Mouse (Mus musculus): ENCODE measurements around the gene Ncapd2. TPM values are rescaled to one million over a fixed set of nuclear protein-coding genes. Genes with fewer than 3 reads are reported as not detected.
"Not testable (repeated sequence)": the region's sequence is repeated elsewhere in the genome, so short reads cannot be mapped to it uniquely, and the experiment has no call there.

The Ncapd2 gene
- polyA plus RNA-seq, 1 experiment from 2014 or later, result 39.1 TPM

DNA sequence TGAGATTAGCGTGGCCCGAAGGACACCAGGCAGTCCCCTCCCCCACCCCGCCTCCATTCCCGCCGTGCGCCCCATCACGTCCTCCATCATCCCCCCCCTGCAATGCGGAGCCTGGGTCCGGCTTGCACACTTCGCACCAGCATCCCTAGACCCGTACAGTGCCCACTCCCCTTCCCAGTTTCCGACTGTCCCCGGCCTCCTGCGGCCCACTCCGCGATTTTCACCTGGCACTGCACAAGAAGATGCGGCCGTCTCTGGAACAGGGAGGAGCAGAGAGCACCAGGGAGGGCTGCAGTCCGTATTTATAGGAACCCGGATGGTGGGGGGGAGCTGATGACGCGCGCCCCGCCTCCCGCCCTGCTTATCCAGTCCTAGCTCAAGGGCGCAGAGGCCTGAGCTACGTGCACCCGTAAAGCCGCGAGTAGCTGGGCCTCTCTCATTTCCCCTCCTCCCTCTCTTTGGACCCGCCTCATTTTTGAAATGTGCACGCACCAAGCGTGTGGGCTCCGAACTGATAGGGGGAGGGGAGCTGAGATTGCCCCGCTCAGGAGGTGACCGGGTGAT lies 26.1 kb downstream of the Ncapd2 start:
- peaks cover 55% of the 10 kb centered on the region for H3K36me3 ChIP-seq (replicated peaks; ENCODE audit: insufficient read depth, low read length)
- WGBS (ENCODE audit: insufficient replicate concordance), result 0% methylated on average over 36 of the region's 36 CpGs
- ATAC-seq, result peak; percentile 80

DNA sequence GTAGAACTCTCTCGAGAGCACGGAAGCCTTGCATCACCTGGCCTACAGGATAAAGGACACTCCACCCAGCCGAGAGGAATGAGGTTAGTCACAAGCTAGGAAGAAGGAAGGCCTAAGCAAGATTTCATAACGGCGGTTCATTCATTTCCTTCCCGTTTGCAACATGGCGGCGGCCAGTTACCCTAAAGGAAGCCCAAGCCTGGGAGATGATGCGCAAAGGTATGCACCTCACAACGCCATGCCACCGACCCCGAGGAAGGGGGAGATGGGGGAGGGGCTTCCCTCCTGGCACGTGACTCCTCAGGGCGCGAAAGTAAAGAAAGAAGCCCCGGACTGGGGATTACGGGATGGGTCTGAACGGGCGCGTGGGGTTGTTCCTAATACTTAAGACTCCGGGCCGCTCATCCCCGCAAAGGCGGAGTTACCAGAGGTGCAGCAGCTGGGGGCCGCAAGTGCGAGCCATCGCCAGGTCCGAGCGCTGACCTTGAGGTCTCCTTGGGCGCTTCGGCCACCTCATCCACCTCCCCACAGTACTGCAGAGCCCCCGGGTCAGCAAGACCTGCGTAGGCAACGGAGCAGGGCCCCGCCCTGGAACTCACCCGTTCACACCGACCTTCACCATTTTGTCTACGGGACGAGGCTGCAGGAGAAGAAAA lies 26.7 kb downstream of the Ncapd2 start:
- H3K4me2 ChIP-seq (ENCODE audit: low read depth, low read length), result peak overlapping the region; percentile 75
- peak overlapping the region; percentile 76 for H3K9ac ChIP-seq (replicated peaks)
- peak overlapping the region; percentile 72 for H3K4me3 ChIP-seq (ENCODE audit: low read depth, low read length)
- peaks cover 51% of the 10 kb centered on the region for H3K4me1 ChIP-seq (ENCODE audit: insufficient read depth)
- H3K36me3 ChIP-seq (replicated peaks; ENCODE audit: insufficient read depth, low read length), result peaks cover 55% of the 10 kb centered on the region
- no peaks in the 10 kb centered on the region for H3K9me3 ChIP-seq (ENCODE audit: low read length)
- under 1% methylated on average over 39 of the region's 39 CpGs for WGBS (ENCODE audit: insufficient replicate concordance)
- peak overlapping the region; percentile 97 for H3K27ac ChIP-seq (ENCODE audit: low read depth)
- peak; percentile 75 for DNase-seq
- H3K27me3 ChIP-seq (ENCODE audit: insufficient read depth, low read length), result no peaks in the 10 kb centered on the region
- peak; percentile 3 for ATAC-seq
- no peak for TF ChIP-seq CTCF (IDR thresholded peaks at IDR 0.05; ENCODE audit: low read depth)
- TF ChIP-seq EP300 (IDR thresholded peaks at IDR 0.05; ENCODE audit: low read depth), result no peak

More for the DNA sequence above, 26.1 kb downstream of the Ncapd2 start:
- peak; percentile 96 for DNase-seq
- peak overlapping the region; percentile 97 for H3K27ac ChIP-seq (ENCODE audit: low read depth)
- H3K4me2 ChIP-seq (ENCODE audit: low read depth, low read length), result peak overlapping the region; percentile 75
- no peaks in the 10 kb centered on the region for H3K27me3 ChIP-seq (ENCODE audit: insufficient read depth, low read length)
- TF ChIP-seq CTCF (IDR thresholded peaks at IDR 0.05; ENCODE audit: low read depth) (no peak), EP300 (IDR thresholded peaks at IDR 0.05; ENCODE audit: low read depth) (peak; percentile 45; the same call in 1 of the 2 replicates)
- H3K4me1 ChIP-seq (ENCODE audit: insufficient read depth), result peaks cover 47% of the 10 kb centered on the region
- H3K4me3 ChIP-seq (ENCODE audit: low read depth, low read length), result peak overlapping the region; percentile 72
- peak overlapping the region; percentile 76 for H3K9ac ChIP-seq (replicated peaks)
- H3K9me3 ChIP-seq (ENCODE audit: low read length), result no peaks in the 10 kb centered on the region

DNA sequence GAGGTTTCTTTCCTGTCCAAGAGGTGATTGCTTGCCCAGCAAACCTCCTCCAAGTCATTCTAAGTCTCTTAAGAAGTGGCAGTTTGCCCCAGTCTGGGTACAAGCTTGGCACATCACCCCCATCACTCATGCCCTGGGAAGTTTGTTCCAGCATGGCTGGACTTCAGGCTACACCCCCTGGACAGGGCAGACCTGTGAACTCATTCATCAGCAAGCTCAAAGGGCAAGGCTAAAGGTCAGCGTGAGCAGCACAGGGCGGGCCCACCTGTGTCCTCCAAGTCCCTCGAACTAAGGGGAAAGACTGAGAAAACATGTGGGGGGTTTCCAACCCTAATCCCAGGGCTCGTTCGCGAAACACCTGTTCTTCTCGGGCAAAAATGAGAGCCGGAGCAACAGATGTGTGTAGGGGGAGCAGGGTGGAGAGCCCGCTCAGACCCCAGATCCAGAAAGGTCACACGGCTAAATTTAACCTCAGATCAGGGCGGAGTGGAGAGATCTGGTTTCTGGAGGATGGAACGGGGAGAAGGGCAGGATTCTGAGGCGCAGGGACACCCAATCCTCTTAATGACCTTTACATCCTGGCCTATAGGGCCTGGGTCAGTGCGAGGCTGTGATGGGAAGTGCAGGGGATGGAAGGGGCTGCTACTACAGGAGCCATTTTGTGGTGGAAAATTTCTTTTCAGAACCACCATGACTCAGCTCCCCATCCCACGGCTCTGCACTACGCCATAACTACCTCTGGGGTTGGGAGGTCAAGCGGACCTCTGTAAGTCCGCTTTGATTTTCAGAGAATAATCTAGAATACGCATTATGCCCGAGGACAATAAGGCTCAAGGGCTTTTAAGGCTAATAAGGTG lies 27.5 kb downstream of the Ncapd2 start:
- WGBS (ENCODE audit: insufficient replicate concordance), result 6% methylated on average over 20 of the region's 20 CpGs
- Histone ChIP-seq H3K27me3 (ENCODE audit: insufficient read depth, low read length) (no peaks in the 10 kb centered on the region), H3K4me1 (ENCODE audit: insufficient read depth) (peaks cover 45% of the 10 kb centered on the region), H3K4me2 (ENCODE audit: low read depth, low read length) (peak overlapping the region; percentile 75), H3K36me3 (replicated peaks; ENCODE audit: insufficient read depth, low read length) (peaks cover 53% of the 10 kb centered on the region), H3K4me3 (ENCODE audit: low read depth, low read length) (peak overlapping the region; percentile 72), H3K9ac (replicated peaks) (peak overlapping the region; percentile 76), H3K27ac (ENCODE audit: low read depth) (peak overlapping the region; percentile 97), H3K9me3 (ENCODE audit: low read length) (no peaks in the 10 kb centered on the region)
- TF ChIP-seq CTCF (IDR thresholded peaks at IDR 0.05; ENCODE audit: low read depth), result no peak
- peak; percentile 58 for DNase-seq
- ATAC-seq, result no peak

- not testable (repeated sequence) for H3K9me3 ChIP-seq (ENCODE audit: low read length); ATAC-seq; H3K27me3 ChIP-seq (ENCODE audit: insufficient read depth, low read length); H3K9ac ChIP-seq (replicated peaks); H3K27ac ChIP-seq (ENCODE audit: low read depth); DNase-seq
- 71% methylated on average over 10 of the region's 16 CpGs for WGBS (ENCODE audit: insufficient replicate concordance)
- H3K36me3 ChIP-seq (replicated peaks; ENCODE audit: insufficient read depth, low read length), result peaks cover 43% of the 10 kb centered on the region
- H3K4me3 ChIP-seq (ENCODE audit: low read depth, low read length), result peak overlapping the region; percentile 8; the same call in 1 of the 2 replicates
- H3K4me2 ChIP-seq (ENCODE audit: low read depth, low read length), result peak overlapping the region; percentile 52
- peaks cover 41% of the 10 kb centered on the region for H3K4me1 ChIP-seq (ENCODE audit: insufficient read depth)
These were observed 28.7 kb downstream of the Ncapd2 start for GRCm38 (mm10) chr6:125162615-125163305.

GRCm38 (mm10) chr6:125161971-125162370 lies 29.5 kb downstream of the Ncapd2 start:
- H3K4me2 ChIP-seq (ENCODE audit: low read depth, low read length); H3K4me3 ChIP-seq (ENCODE audit: low read depth, low read length); H3K27me3 ChIP-seq (ENCODE audit: insufficient read depth, low read length); H3K9me3 ChIP-seq (ENCODE audit: low read length); ATAC-seq; H3K9ac ChIP-seq (replicated peaks); H3K27ac ChIP-seq (ENCODE audit: low read depth): not testable (repeated sequence)
- WGBS (ENCODE audit: insufficient replicate concordance), result 20% methylated on average over 3 of the region's 5 CpGs
- Histone ChIP-seq H3K36me3 (replicated peaks; ENCODE audit: insufficient read depth, low read length) (peaks cover 37% of the 10 kb centered on the region), H3K4me1 (ENCODE audit: insufficient read depth) (peaks cover 33% of the 10 kb centered on the region)
- peak; percentile 75 for DNase-seq
- TF ChIP-seq CTCF (IDR thresholded peaks at IDR 0.05; ENCODE audit: low read depth), result peak; percentile 75

Data from liver, postnatal 0 days (tissue).